Mouse (Mus musculus) liver, embryonic 16.5 days (tissue): ENCODE data around the gene Nceh1. TPM values are rescaled to one million over a fixed set of nuclear protein-coding genes. Genes with fewer than 3 reads are reported as not detected.
"Not testable (repeated sequence)": the region's sequence is repeated elsewhere in the genome, so short reads cannot be mapped to it uniquely, and the experiment has no call there.

Source experiments
- ATAC-seq: fragments of 200-750 bp; cut with Nextera tagmentation; 2 replicates; pipeline ENCODE4 v1.8.0; 2017; ENCODE audit warnings: low read depth, mild to moderate bottlenecking, moderate number of reproducible peaks, moderate library complexity
- H3K27ac ChIP-seq: fragments of 300-500 bp; sonication (generic); 2 replicates; pipeline ENCODE4 v1.5.1; 2014; ENCODE audit warnings: mild to moderate bottlenecking, low read length
- H3K27me3 ChIP-seq: fragments of 300-500 bp; sonication (generic); 2 replicates; pipeline ENCODE4 v1.6.1; 2014; ENCODE audit warnings: low read depth, low read length, mixed read lengths; ENCODE audit not compliant: control insufficient read depth, insufficient read depth
- H3K36me3 ChIP-seq: fragments of 300-500 bp; sonication (generic); 2 replicates; pipeline ENCODE4 v1.6.1; 2014; ENCODE audit warnings: mild to moderate bottlenecking; ENCODE audit not compliant: control insufficient read depth, insufficient read depth
- H3K4me1 ChIP-seq: fragments of 300-500 bp; sonication (generic); 2 replicates; pipeline ENCODE4 v1.6.1; 2014; ENCODE audit warnings: low read depth, low read length, mixed read lengths; ENCODE audit not compliant: control insufficient read depth
- H3K4me2 ChIP-seq: fragments of 300-500 bp; sonication (generic); 2 replicates; pipeline ENCODE4 v1.6.1; 2014; ENCODE audit warnings: low read depth, low read length, mixed read lengths
- H3K4me3 ChIP-seq: fragments of 300-500 bp; sonication (generic); 2 replicates; pipeline ENCODE4 v1.5.1; 2014; ENCODE audit warnings: low read depth, mild to moderate bottlenecking, low read length
- H3K9ac ChIP-seq: fragments of 300-500 bp; sonication (generic); 2 replicates; pipeline ENCODE4 v1.6.1; 2014; ENCODE audit warnings: low read depth, low read length
- H3K9me3 ChIP-seq: fragments of 300-500 bp; sonication (generic); replicated peaks from 2 replicates; pipeline ENCODE4 v1.6.1; 2016; ENCODE audit warnings: low read length; ENCODE audit not compliant: control insufficient read depth
- WGBS: fragments of 180-500 bp; shearing (Covaris S2); extraction: QIAGEN DNeasy Blood & Tissue Kit; methylation state at CpG from one replicate; pipeline ENCODE4 v1.1.7; 2014; ENCODE audit not compliant: insufficient replicate concordance; 5-methylcytosine and 5-hydroxymethylcytosine counted together
- polyA plus RNA-seq: library from polyadenylated mRNA; unstranded; fragments of >200 nt; fragmentation: Nextera tagmentation; extraction: Ambion mirVana; gene quantifications from 2 replicates; pipeline ENCODE4 v1.2.1, GENCODE M21; 2015

Gene Nceh1
- polyA plus RNA-seq, 1 experiment from 2014 or later: 7.2 TPM

DNA sequence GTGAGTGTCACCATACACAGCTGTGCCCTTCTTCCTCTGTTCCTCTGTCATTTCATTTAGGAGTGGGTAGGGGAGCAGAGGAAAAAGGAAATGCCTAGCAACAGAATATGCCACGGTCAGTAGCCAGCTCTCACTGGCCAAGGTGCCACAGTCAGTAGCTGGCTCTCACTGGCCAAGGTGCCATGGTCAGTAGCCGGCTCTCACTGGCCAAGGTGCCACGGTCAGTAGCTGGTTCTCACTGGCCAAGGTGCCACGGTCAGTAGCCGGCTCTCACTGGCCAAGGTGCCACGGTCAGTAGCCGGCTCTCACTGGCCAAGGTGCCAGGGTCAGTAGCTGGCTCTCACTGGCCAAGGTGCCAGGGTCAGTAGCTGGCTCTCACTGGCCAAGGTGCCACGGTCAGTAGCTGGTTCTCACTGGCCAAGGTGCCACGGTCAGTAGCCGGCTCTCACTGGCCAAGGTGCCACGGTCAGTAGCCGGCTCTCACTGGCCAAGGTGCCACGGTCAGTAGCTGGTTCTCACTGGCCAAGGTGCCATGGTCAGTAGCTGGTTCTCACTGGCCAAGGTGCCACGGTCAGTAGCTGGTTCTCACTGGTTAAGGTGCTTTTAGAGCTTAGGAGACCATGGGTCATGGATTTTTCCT lies 96.6 kb downstream of the Nceh1 start:
- WGBS: 83% methylated on average over 11 of the region's 14 CpGs
- not testable (repeated sequence) for ATAC-seq, H3K27ac ChIP-seq, H3K9ac ChIP-seq, H3K4me2 ChIP-seq, H3K9me3 ChIP-seq, H3K36me3 ChIP-seq, H3K27me3 ChIP-seq, H3K4me3 ChIP-seq
- peaks cover 13% of the 10 kb centered on the region for H3K4me1 ChIP-seq

DNA sequence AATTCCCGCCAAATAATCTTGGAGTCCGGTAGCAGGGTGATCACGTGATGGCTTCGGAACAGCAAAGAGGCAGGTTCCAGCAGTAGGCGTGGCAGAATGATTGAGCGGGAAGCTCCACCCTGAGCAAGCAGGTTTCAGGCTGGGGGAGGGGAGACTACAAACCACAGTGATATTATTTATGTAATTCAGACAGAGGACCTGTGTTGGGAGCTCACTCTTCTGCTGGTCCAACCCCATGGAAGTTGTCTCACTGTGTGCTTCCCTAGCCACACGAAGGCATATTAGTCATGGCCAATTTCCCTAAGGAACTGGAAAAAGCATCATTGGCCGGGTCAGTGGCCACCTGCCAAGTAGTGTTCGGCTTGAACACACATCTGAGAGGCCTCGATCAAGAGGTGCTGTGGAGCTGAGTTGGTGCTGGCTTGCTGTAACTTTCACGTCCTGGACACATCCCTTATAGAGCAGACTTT lies 97.5 kb downstream of the Nceh1 start:
- H3K27ac ChIP-seq: no peak overlapping the region
- no peaks in the 10 kb centered on the region for H3K36me3 ChIP-seq
- peak; percentile 33; the same call in 1 of the 2 replicates for ATAC-seq
- H3K27me3 ChIP-seq: no peaks in the 10 kb centered on the region
- H3K4me2 ChIP-seq: peak overlapping the region; percentile 26
- H3K9ac ChIP-seq: peak overlapping the region; percentile 24; the same call in 1 of the 2 replicates
- WGBS: 24% methylated on average over 11 of the region's 11 CpGs
- no peak overlapping the region for H3K4me3 ChIP-seq
- peaks cover 13% of the 10 kb centered on the region for H3K4me1 ChIP-seq
- no peaks in the 10 kb centered on the region for H3K9me3 ChIP-seq

DNA sequence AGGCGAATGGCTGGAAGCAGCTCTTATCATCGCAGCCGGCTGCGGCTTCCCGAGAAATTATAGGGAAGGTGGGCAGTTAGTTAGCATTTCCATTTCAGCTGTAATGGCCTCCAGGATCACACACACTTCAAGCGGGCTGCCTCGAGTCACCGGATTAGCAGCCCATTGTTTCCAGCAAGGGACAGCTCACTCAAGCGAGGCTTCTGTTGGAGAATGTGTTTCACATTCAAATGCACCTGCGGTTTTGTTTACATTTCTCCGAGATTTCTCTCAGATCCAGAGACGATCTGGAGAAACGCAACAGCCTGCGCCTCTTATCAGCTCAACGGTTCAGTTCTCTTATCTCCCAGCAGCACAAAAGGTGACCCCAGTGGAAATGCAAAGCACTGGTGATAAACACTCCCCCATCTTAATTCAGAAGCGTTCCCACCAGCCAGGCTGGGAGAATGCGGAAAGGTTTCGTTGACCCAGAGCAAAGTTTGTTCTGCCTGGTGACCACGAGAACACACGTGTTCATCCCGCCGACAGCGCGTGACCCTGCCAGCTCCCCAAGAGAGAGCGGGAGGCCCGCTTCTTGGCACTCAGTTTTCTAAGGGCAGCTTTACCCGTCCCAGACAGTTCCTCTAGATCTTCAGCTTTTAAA lies 100.4 kb downstream of the Nceh1 start:
- Histone ChIP-seq H3K4me1 (peaks cover 13% of the 10 kb centered on the region), H3K27ac (no peak overlapping the region; the same call in 1 of the 2 replicates), H3K27me3 (no peaks in the 10 kb centered on the region), H3K9me3 (no peaks in the 10 kb centered on the region), H3K9ac (peak overlapping the region; percentile 33; the same call in 1 of the 2 replicates), H3K4me2 (peak overlapping the region; percentile 63), H3K36me3 (no peaks in the 10 kb centered on the region), H3K4me3 (peak overlapping the region; percentile 40)
- 6% methylated on average over 27 of the region's 27 CpGs for WGBS
- peak; percentile 43 for ATAC-seq

DNA sequence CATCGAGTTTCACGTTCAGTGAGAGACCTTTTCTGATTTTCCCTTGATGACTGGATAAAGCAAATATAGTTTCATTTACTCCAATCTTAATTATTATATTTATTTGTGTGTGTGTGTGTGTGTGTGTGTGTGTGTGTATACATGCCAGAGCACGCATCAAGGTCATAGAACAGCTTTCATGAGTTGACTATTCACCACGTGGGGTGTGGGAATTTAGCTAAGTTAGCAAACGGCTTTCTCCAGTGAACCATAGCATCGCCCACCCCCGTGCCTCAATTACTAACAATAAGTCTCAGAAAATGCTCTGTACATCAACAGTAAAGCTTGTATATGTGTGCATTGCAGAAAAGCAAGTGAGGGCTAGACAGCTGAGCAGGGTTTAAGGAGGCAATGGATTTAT lies 101.0 kb downstream of the Nceh1 start:
- no peak for ATAC-seq

DNA sequence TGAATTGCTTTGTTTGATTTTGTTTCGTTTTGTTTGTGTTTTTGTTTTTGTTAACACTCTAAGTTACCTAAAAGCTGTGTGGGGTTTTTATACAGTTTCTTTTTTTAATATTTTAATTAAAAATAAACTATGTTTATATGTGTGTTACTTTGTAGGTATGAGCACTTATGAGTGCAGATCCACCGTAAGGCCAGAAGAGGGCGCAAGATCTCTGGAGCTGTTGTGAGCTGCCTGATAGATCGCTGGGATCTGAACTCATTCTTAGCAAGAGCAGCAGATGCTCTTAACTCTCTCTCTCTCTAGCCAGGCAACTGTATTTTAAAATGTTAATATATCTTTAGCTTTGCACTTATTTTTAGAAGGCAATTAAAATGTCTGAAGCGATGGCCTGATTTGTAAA lies 101.5 kb downstream of the Nceh1 start:
- Histone ChIP-seq H3K4me1 (peaks cover 13% of the 10 kb centered on the region), H3K27me3 (no peaks in the 10 kb centered on the region), H3K9ac (no peak overlapping the region), H3K36me3 (no peaks in the 10 kb centered on the region), H3K9me3 (no peaks in the 10 kb centered on the region), H3K4me2 (no peak overlapping the region), H3K27ac (no peak overlapping the region), H3K4me3 (no peak overlapping the region)
- ATAC-seq: no peak
- 80% methylated on average over 5 of the region's 5 CpGs for WGBS

More for the DNA sequence above, 101.0 kb downstream of the Nceh1 start:
- Histone ChIP-seq H3K36me3 (no peaks in the 10 kb centered on the region), H3K4me1 (peaks cover 13% of the 10 kb centered on the region), H3K9ac (no peak overlapping the region; the same call in 1 of the 2 replicates), H3K9me3 (no peaks in the 10 kb centered on the region), H3K27ac (no peak overlapping the region), H3K4me2 (peak overlapping the region; percentile 63), H3K4me3 (peak overlapping the region; percentile 40; the same call in 1 of the 2 replicates), H3K27me3 (no peaks in the 10 kb centered on the region)
- 67% methylated on average over 7 of the region's 7 CpGs for WGBS

DNA sequence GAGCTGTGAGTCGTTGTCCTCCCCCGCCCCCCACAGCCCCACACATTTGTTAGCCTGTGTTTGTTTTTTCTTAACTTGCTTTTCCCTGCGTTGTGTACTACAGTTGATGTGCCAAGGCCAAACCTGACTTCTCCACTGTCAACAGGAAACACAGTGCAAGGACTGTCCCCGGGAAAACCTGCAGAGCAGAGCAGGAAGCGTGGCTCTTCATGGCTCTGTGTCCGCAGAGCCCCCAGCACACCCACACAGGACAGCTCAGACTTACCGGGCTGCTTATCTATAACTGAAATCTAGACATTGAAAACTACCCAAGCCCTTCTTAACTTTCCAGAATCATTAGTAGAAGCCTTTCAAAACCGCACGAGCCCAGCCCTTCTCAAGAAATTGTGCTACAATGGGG lies 102.3 kb downstream of the Nceh1 start:
- 32% methylated on average over 9 of the region's 9 CpGs for WGBS
- no peaks in the 10 kb centered on the region for H3K36me3 ChIP-seq
- no peaks in the 10 kb centered on the region for H3K9me3 ChIP-seq
- H3K4me2 ChIP-seq: no peak overlapping the region
- no peaks in the 10 kb centered on the region for H3K27me3 ChIP-seq
- peaks cover 13% of the 10 kb centered on the region for H3K4me1 ChIP-seq
- peak; percentile 28; the same call in 1 of the 2 replicates for ATAC-seq
- H3K9ac ChIP-seq: no peak overlapping the region
- no peak overlapping the region for H3K27ac ChIP-seq
- H3K4me3 ChIP-seq: no peak overlapping the region

DNA sequence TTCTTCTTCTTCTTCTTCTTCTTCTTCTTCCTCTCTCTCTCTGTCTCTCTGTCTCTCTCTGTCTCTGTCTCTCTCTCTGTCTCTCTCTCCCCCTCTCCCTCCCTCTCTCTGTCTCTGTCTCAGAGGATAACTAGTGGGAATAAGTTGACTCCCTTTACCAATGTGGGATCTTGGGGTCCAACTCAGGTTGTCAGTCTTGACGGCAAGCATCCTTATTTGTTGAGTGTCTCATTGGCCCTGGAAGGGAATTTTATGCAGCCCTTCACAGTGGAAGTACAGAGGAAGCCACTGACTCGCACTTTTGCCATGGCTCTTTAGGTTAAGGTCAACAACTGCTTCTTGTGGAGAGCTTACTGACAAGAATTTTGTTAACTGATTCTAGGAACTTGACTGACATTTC lies 105.5 kb downstream of the Nceh1 start:
- H3K27ac ChIP-seq: no peak overlapping the region
- H3K36me3 ChIP-seq: no peaks in the 10 kb centered on the region
- H3K27me3 ChIP-seq: no peaks in the 10 kb centered on the region
- no peak overlapping the region for H3K4me2 ChIP-seq
- WGBS: 32% methylated on average over 2 of the region's 2 CpGs
- no peak overlapping the region for H3K4me3 ChIP-seq
- no peak for ATAC-seq
- H3K9ac ChIP-seq: no peak overlapping the region
- H3K4me1 ChIP-seq: peaks cover 3% of the 10 kb centered on the region
- no peaks in the 10 kb centered on the region for H3K9me3 ChIP-seq

DNA sequence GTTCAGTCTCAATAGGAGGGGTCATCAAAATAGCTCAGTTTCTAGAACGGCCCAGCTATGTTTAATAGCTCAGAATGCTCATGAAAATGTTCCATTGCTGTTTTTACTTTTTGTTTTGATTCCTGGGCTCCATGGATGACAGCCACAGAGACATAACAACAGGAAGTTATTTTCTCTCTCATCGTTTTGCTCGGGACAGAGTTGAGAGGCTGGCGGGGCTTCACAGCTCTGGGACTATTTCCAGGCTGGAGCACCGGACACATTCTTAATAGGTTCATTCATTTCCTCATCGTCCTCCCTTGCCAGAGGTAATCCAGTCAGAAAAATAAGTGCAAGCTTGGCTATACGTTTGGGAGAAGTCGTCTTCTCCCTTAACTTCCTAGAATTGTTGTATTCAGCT lies 106.1 kb downstream of the Nceh1 start:
- Histone ChIP-seq H3K9ac (no peak overlapping the region), H3K36me3 (no peaks in the 10 kb centered on the region), H3K4me1 (no peaks in the 10 kb centered on the region; the same call in 1 of the 2 replicates), H3K4me3 (no peak overlapping the region), H3K4me2 (no peak overlapping the region), H3K27me3 (no peaks in the 10 kb centered on the region), H3K27ac (no peak overlapping the region), H3K9me3 (no peaks in the 10 kb centered on the region)
- 19% methylated on average over 8 of the region's 8 CpGs for whole genome bisulfite sequencing
- ATAC-seq: no peak

DNA sequence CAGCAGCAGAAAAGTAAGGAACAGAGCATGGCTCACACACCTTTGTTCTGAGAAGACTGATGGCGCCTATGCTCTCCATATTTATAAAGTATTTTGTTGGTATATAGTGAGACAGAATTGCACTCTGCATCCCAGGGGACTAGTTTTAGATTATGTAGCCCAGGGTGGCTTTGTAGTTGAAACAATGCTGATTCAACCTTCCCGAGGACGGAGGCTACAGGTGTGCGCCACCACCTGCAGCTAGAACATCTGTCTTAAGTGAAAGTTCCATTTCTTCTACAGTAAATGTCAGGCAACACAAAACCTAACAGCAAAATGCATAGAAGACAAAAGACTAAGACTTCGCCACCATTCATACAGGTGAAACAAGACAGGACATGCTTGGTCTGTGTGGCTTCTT lies 107.5 kb downstream of the Nceh1 start:
- WGBS: 71% methylated on average over 5 of the region's 5 CpGs
- Histone ChIP-seq H3K9me3 (no peaks in the 10 kb centered on the region), H3K27ac (no peak overlapping the region), H3K4me2 (no peak overlapping the region), H3K9ac (no peak overlapping the region), H3K4me3 (no peak overlapping the region), H3K4me1 (no peaks in the 10 kb centered on the region), H3K36me3 (no peaks in the 10 kb centered on the region), H3K27me3 (no peaks in the 10 kb centered on the region)
- ATAC-seq: no peak
